Mouse (Mus musculus) heart, adult 8-10 months (tissue): ENCODE results near the gene Acy3. TPM values are rescaled to one million over a fixed set of nuclear protein-coding genes. Genes with fewer than 3 reads are reported as not detected.

ENCODE experiments used
- total RNA-seq, 4 experiments: library from RNA; stranded (reverse); gene quantifications; 2 replicates each; pipeline ENCODE4 v1.2.4; 2022

Gene Acy3
- total RNA-seq, 4 experiments from 2014 or later: 24.2 to 32.4 (median 28.4) TPM

Other genes with a start within 250 kb of the Acy3 start
- 10 to 100 TPM; 23.7 to 29.4 (median 28.2) TPM for gene Kmt5b, start 219.1 kb upstream of the Acy3 start, total RNA-seq
- 10 to 100 TPM in 1 of 4 experiments, 1 to 10 TPM in 3; 8.3 to 10.4 (median 8.7) TPM for gene Chka, start 134.8 kb upstream of the Acy3 start, total RNA-seq
- gene Tcirg1, start 79.4 kb upstream of the Acy3 start, total RNA-seq: 10 to 100 TPM in 2 of 4 experiments, 1 to 10 TPM in 2; 8.5 to 13.9 (median 9.3) TPM
- gene Ndufs8, start 73.8 kb upstream of the Acy3 start, total RNA-seq: 100 to 1,000 TPM; 481 to 543 (median 507) TPM
- gene Aldh3b1, start 56.8 kb upstream of the Acy3 start, total RNA-seq: 1 to 10 TPM in 3 of 4 experiments, under 1 TPM in 1; 0.76 to 2.2 (median 1.6) TPM
- 10 to 100 TPM; 11.1 to 19.2 (median 13.7) TPM for gene Unc93b1, start 51.4 kb upstream of the Acy3 start, total RNA-seq
- 1 to 10 TPM in 1 of 4 experiments, under 1 TPM in 3; 0.35 to 1.2 (median 0.55) TPM for gene Aldh3b3, start 27.9 kb upstream of the Acy3 start, total RNA-seq
- under 1 TPM in 2 of 4 experiments, not detected in 2; 0.19 to 0.23 TPM for gene Aldh3b2, start 14.2 kb upstream of the Acy3 start, total RNA-seq
- gene Tbx10, start 6.2 kb downstream of the Acy3 start, total RNA-seq: not detected
- 100 to 1,000 TPM; 134 to 165 (median 153) TPM for gene Nudt8, start 14.0 kb downstream of the Acy3 start, total RNA-seq
- 1 to 10 TPM in 1 of 4 experiments, under 1 TPM in 3; 0.69 to 1.6 (median 0.81) TPM for gene Gm49405, start 14.1 kb downstream of the Acy3 start, total RNA-seq
- gene Doc2g, start 16.7 kb downstream of the Acy3 start, total RNA-seq: 100 to 1,000 TPM; 255 to 281 (median 261) TPM
- gene Ndufv1, start 26.2 kb downstream of the Acy3 start, total RNA-seq: 1,000 to 10,000 TPM; 1,087 to 1,207 (median 1,176) TPM
- 100 to 1,000 TPM; 355 to 468 (median 390) TPM for gene Gstp1, start 51.4 kb downstream of the Acy3 start, total RNA-seq
- 100 to 1,000 TPM; 131 to 147 (median 142) TPM for gene Gstp2, start 59.5 kb downstream of the Acy3 start, total RNA-seq
- not detected for gene Gstp3, start 73.0 kb downstream of the Acy3 start, total RNA-seq
- gene Cabp2, start 95.0 kb downstream of the Acy3 start, total RNA-seq: not detected
- 10 to 100 TPM; 33.6 to 43.4 (median 39.5) TPM for gene Cdk2ap2, start 110.6 kb downstream of the Acy3 start, total RNA-seq
- gene Pitpnm1, start 113.4 kb downstream of the Acy3 start, total RNA-seq: 10 to 100 TPM; 17.0 to 22.1 (median 18.3) TPM
- 10 to 100 TPM; 65.9 to 79.6 (median 70.7) TPM for gene Aip, start 139.3 kb downstream of the Acy3 start, total RNA-seq
- gene Gpr152, start 153.2 kb downstream of the Acy3 start, total RNA-seq: not detected
- not detected for gene Cabp4, start 157.5 kb downstream of the Acy3 start, total RNA-seq
- gene Coro1b, start 162.0 kb downstream of the Acy3 start, total RNA-seq: 10 to 100 TPM; 34.9 to 55.9 (median 42.8) TPM
- 1 to 10 TPM in 3 of 4 experiments, under 1 TPM in 1; 0.73 to 2.4 (median 1.3) TPM for gene Ptprcap, start 167.0 kb downstream of the Acy3 start, total RNA-seq
- 10 to 100 TPM; 15.6 to 17.9 (median 17.0) TPM for gene Rps6kb2, start 176.8 kb downstream of the Acy3 start, total RNA-seq
- gene Carns1, start 188.9 kb downstream of the Acy3 start, total RNA-seq: 10 to 100 TPM; 28.3 to 37.5 (median 30.5) TPM
- gene Tbc1d10c, start 204.7 kb downstream of the Acy3 start, total RNA-seq: 10 to 100 TPM in 2 of 4 experiments, 1 to 10 TPM in 2; 8.6 to 19.6 (median 12.4) TPM
- gene Ppp1ca, start 205.5 kb downstream of the Acy3 start, total RNA-seq: 100 to 1,000 TPM; 261 to 310 (median 281) TPM
- 1 to 10 TPM; 5.3 to 6.2 (median 5.6) TPM for gene Rad9a, start 215.1 kb downstream of the Acy3 start, total RNA-seq
- 1 to 10 TPM in 2 of 4 experiments, under 1 TPM in 2; 0.57 to 1.6 (median 1.0) TPM for gene Clcf1, start 227.7 kb downstream of the Acy3 start, total RNA-seq
- gene AC109138.7, start 227.8 kb downstream of the Acy3 start, total RNA-seq: under 1 TPM in 1 of 4 experiments, not detected in 3; 0.87 TPM
- 10 to 100 TPM; 11.9 to 17.5 (median 14.3) TPM for gene Pold4, start 245.3 kb downstream of the Acy3 start, total RNA-seq